Comparison of ENCODE assay signal across 8 mouse cellular contexts in the genomic region with DNA sequence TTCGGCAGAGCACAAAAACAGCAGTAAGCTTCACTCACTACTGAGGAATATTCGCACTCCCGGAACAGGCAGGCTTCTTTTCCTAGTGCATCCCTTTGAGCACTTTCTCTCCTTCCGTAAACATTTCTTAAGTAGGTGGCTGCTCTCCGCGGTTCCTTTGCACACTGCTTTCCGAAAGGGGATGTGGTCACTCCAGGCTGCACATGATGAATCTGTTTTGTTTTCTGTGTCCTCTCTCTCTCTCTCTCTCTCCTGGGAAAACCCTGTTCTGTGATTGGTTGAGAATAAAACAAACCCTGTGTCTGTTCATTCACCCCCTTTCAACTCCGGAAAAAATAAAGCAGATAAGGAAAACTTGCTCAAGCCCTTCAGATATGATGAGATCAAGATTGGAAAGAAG. TPM values are rescaled to one million over a fixed set of nuclear protein-coding genes. Genes with fewer than 3 reads are reported as not detected.
DNase-seq lines count a peak whose midpoint lies in the region; ATAC-seq and TF ChIP-seq lines count a peak whose summit lies in the region.

A gene (minus strand): TSS at position 243 of the 400 bp plus-strand sequence.

- peak within 1 kb of the TSS; percentile 28; the same call in 1 of the 2 replicates for H3K9ac ChIP-seq in embryonic facial prominence, embryonic 14.5 days (ENCODE audit: low read depth, low read length)
- no peak within 1 kb of the TSS for H3K9ac ChIP-seq in heart, postnatal 0 days (replicated peaks; ENCODE audit: low read depth, low read length)
- 0 out of 2 replicates have a peak within 1 kb of the TSS, but pooled peaks have one; percentile 34 for H3K9ac ChIP-seq in limb, embryonic 14.5 days (ENCODE audit: low read depth, low read length, severe bottlenecking)
- H3K9ac ChIP-seq in midbrain, embryonic 16.5 days (ENCODE audit: low read depth, low read length): peak within 1 kb of the TSS; percentile 48; the same call in 1 of the 2 replicates

- no peak within 1 kb of the TSS for H3K27ac ChIP-seq in layer of hippocampus, adult 2 months
- H3K27ac ChIP-seq in embryonic facial prominence, embryonic 14.5 days (replicated peaks; ENCODE audit: low read depth, low read length): no peak within 1 kb of the TSS
- peak within 1 kb of the TSS; percentile 20; the same call in 1 of the 2 replicates for H3K27ac ChIP-seq in heart, postnatal 0 days (ENCODE audit: low read depth)
- H3K27ac ChIP-seq in limb, embryonic 14.5 days (replicated peaks; ENCODE audit: low read depth, low read length): no peak within 1 kb of the TSS
- no peak within 1 kb of the TSS for H3K27ac ChIP-seq in midbrain, embryonic 16.5 days (ENCODE audit: low read length)

- H3K4me1 ChIP-seq in embryonic facial prominence, embryonic 14.5 days (ENCODE audit: control insufficient read depth, insufficient read depth, low read length): no peaks in the 10 kb centered on the region
- no peaks in the 10 kb centered on the region for H3K4me1 ChIP-seq in heart, postnatal 0 days (ENCODE audit: control insufficient read depth, insufficient read depth)
- H3K4me1 ChIP-seq in limb, embryonic 14.5 days (ENCODE audit: control insufficient read depth, insufficient read depth, low read length): no peaks in the 10 kb centered on the region
- peaks cover 3% of the 10 kb centered on the region; the same call in 1 of the 2 replicates for H3K4me1 ChIP-seq in midbrain, embryonic 16.5 days (ENCODE audit: control insufficient read depth, insufficient read depth, low read length)

- H3K4me2 ChIP-seq in embryonic facial prominence, embryonic 14.5 days (ENCODE audit: low read depth, low read length): peak within 1 kb of the TSS; percentile 51
- peak within 1 kb of the TSS; percentile 51 for H3K4me2 ChIP-seq in heart, postnatal 0 days (ENCODE audit: low read depth, low read length)
- H3K4me2 ChIP-seq in limb, embryonic 14.5 days (replicated peaks; ENCODE audit: low read depth, low read length, severe bottlenecking): peak within 1 kb of the TSS; percentile 35; the same call in 1 of the 2 replicates
- H3K4me2 ChIP-seq in midbrain, embryonic 16.5 days (ENCODE audit: low read length): peak within 1 kb of the TSS; percentile 45

- ATAC-seq in embryonic facial prominence, embryonic 14.5 days (ENCODE audit: low read depth): no peak
- 0 out of 2 replicates have a peak, but pooled peaks have one; percentile 39 for ATAC-seq in heart, postnatal 0 days (ENCODE audit: insufficient read depth, low read depth)
- no peak for ATAC-seq in limb, embryonic 14.5 days (ENCODE audit: low FRiP score, low read depth)
- no peak for ATAC-seq in midbrain, embryonic 16.5 days

- H3K4me3 ChIP-seq in layer of hippocampus, adult 2 months: peak within 1 kb of the TSS; percentile 50
- H3K4me3 ChIP-seq in embryonic facial prominence, embryonic 14.5 days (ENCODE audit: low read depth, low read length): peak within 1 kb of the TSS; percentile 28
- peak within 1 kb of the TSS; percentile 29 for H3K4me3 ChIP-seq in heart, postnatal 0 days (ENCODE audit: low read depth, low read length)
- H3K4me3 ChIP-seq in limb, embryonic 14.5 days (replicated peaks; ENCODE audit: low read length): peak within 1 kb of the TSS; percentile 19; the same call in 1 of the 2 replicates
- peak within 1 kb of the TSS; percentile 17 for H3K4me3 ChIP-seq in midbrain, embryonic 16.5 days (ENCODE audit: low read depth, low read length)

- DNase-seq in layer of hippocampus, adult 2 months (ENCODE audit: low spot score in 2 of 2): no peak
- DNase-seq in layer of hippocampus, adult 11-12 months (ENCODE audit: low spot score): no peak
- DNase-seq in embryonic facial prominence, embryonic 14.5 days (ENCODE audit: low spot score): peak; percentile 62
- peak; percentile 10 for DNase-seq in heart, postnatal 0 days (ENCODE audit: low spot score)
- DNase-seq in limb, embryonic 14.5 days (ENCODE audit: low spot score): no peak
- DNase-seq in adipocyte (ENCODE audit: low spot score): no peak
- DNase-seq in right cerebral cortex, postnatal 4 days: no peak

- no peaks in the 10 kb centered on the region for H3K36me3 ChIP-seq in embryonic facial prominence, embryonic 14.5 days (ENCODE audit: control insufficient read depth, insufficient read depth, low read length)
- no peaks in the 10 kb centered on the region for H3K36me3 ChIP-seq in heart, postnatal 0 days (replicated peaks; ENCODE audit: control insufficient read depth, insufficient read depth, low read length)
- no peaks in the 10 kb centered on the region for H3K36me3 ChIP-seq in limb, embryonic 14.5 days (ENCODE audit: control insufficient read depth, insufficient read depth, low read length)
- no peaks in the 10 kb centered on the region for H3K36me3 ChIP-seq in midbrain, embryonic 16.5 days (ENCODE audit: control insufficient read depth, insufficient read depth, low read length)

- no peak for TF ChIP-seq EP300 in heart, postnatal 0 days (IDR thresholded peaks at IDR 0.05; ENCODE audit: low read depth)

- H3K27me3 ChIP-seq in embryonic facial prominence, embryonic 14.5 days (replicated peaks; ENCODE audit: control insufficient read depth, insufficient read depth, low read length): no peaks in the 10 kb centered on the region
- H3K27me3 ChIP-seq in heart, postnatal 0 days (ENCODE audit: control insufficient read depth, insufficient read depth, low read length): no peaks in the 10 kb centered on the region
- no peaks in the 10 kb centered on the region for H3K27me3 ChIP-seq in limb, embryonic 14.5 days (ENCODE audit: control insufficient read depth, insufficient read depth, low read length)
- H3K27me3 ChIP-seq in midbrain, embryonic 16.5 days (ENCODE audit: control insufficient read depth, insufficient read depth, low read depth, low read length): no peaks in the 10 kb centered on the region

- H3K9me3 ChIP-seq in embryonic facial prominence, embryonic 14.5 days (ENCODE audit: control insufficient read depth, low read length): no peaks in the 10 kb centered on the region
- no peaks in the 10 kb centered on the region for H3K9me3 ChIP-seq in heart, postnatal 0 days (replicated peaks; ENCODE audit: control insufficient read depth, low read length)
- no peaks in the 10 kb centered on the region for H3K9me3 ChIP-seq in limb, embryonic 14.5 days (ENCODE audit: control insufficient read depth, low read length)
- H3K9me3 ChIP-seq in midbrain, embryonic 16.5 days (replicated peaks; ENCODE audit: control insufficient read depth, low read length, poor library complexity, severe bottlenecking): no peaks in the 10 kb centered on the region

- TF ChIP-seq POLR2A in limb, embryonic 14.5 days (IDR thresholded peaks at IDR 0.05; ENCODE audit: borderline replicate concordance, extremely low read depth, insufficient read depth, insufficient read length): no peak

- WGBS in embryonic facial prominence, embryonic 14.5 days: 12% methylated on average over 8 of the region's 8 CpGs
- WGBS in heart, postnatal 0 days: 26% methylated on average over 8 of the region's 8 CpGs
- WGBS in limb, embryonic 14.5 days: 26% methylated on average over 8 of the region's 8 CpGs
- 12% methylated on average over 8 of the region's 8 CpGs for WGBS in midbrain, embryonic 16.5 days

- TF ChIP-seq CTCF in layer of hippocampus, adult 2 months (conservative IDR thresholded peaks at IDR 0.05): no peak
- TF ChIP-seq CTCF in heart, postnatal 0 days (IDR thresholded peaks at IDR 0.05; ENCODE audit: low read depth): no peak

RNA-seq across cellular contexts. Expression of the gene that starts here (rescaled TPM):
- total RNA-seq in layer of hippocampus, adult 2 months (2021): 1 to 10 TPM; 1.4 to 1.6 TPM
- polyA plus RNA-seq in embryonic facial prominence, embryonic 14.5 days (2014; fragmentation: Nextera tagmentation; extraction: Ambion mirVana): 1.3 and 1.6 TPM in 2 replicates
- 2.7 and 3.8 TPM in 2 replicates for total RNA-seq in heart, postnatal 0 days (2014; rRNA removed; ENCODE audit: low replicate concordance)
- 1.8 and 2.3 TPM in 2 replicates for polyA plus RNA-seq in heart, postnatal 0 days (2015; fragmentation: Nextera tagmentation; extraction: Ambion mirVana)
- polyA plus RNA-seq in limb, embryonic 14.5 days (2012; rRNA removed): 1.1 and 1.4 TPM in 2 replicates
- 0.48 and 0.69 TPM in 2 replicates for polyA plus RNA-seq in limb, embryonic 14.5 days (2014; fragmentation: Nextera tagmentation; extraction: Ambion mirVana)
- 0.19 and 0.25 TPM in 2 replicates for polyA plus RNA-seq in midbrain, embryonic 16.5 days (2015; fragmentation: Nextera tagmentation; extraction: Ambion mirVana)

Comparison
In these comparisons a context has a peak if more than half of its experiments do, and no peak if none do; other contexts are left out.
1. DNase-seq: peak in embryonic facial prominence, embryonic 14.5 days (single experiment) and heart, postnatal 0 days (single experiment); none in layer of hippocampus, adult 2 months (0 of 2), layer of hippocampus, adult 11-12 months (single experiment), limb, embryonic 14.5 days (single experiment), adipocyte (single experiment) and right cerebral cortex, postnatal 4 days (single experiment).
2. Peak in every context shown above with its lines, with median percentiles within 50 percentile points of each other: H3K4me3 ChIP-seq and H3K4me2 ChIP-seq.